In genomic region chr17:33783408-33783807, GRCm38 (mm10) we compare ENCODE assay signal across 9 mouse cellular contexts. TPM values are rescaled to one million over a fixed set of nuclear protein-coding genes. Genes with fewer than 3 reads are reported as not detected.
DNase-seq lines count a peak whose midpoint lies in the region; ATAC-seq lines count a peak whose summit lies in the region.
"Had no signal": no experiment of that assay in that cellular context is flagged by ENCODE, and none has a peak within 500 bp of the region (broad histone marks: within the 10 kb centered on the region; RNA-seq: fewer than 3 reads in every experiment).

No protein-coding gene starts in this region.

- DNase-seq in layer of hippocampus, adult 9-11 months = peak; percentile 31
- no peak for DNase-seq in layer of hippocampus, adult 9-10 months (ENCODE audit: low spot score)
- DNase-seq in adrenal gland, postnatal 25 days = peak; percentile 88
- DNase-seq in gonadal fat pad, adult 2 months (ENCODE audit: low read depth) = peak; percentile 90
- DNase-seq in left cerebral cortex, postnatal 14 days (ENCODE audit: low spot score in 2 of 2) = peak; percentile 31 to 33

- no peaks in the 10 kb centered on the region for H3K36me3 ChIP-seq in stomach, embryonic 14.5 days (ENCODE audit: control insufficient read depth, insufficient read depth, low read length)
- no peaks in the 10 kb centered on the region for H3K36me3 ChIP-seq in forebrain, embryonic 12.5 days (replicated peaks)

- H3K27ac ChIP-seq in stomach, embryonic 14.5 days (ENCODE audit: low read length) = peak overlapping the region; percentile 62
- H3K27ac ChIP-seq in forebrain, embryonic 12.5 days = no peak overlapping the region

- intact Hi-C loops in left cerebral cortex, postnatal 14 days (cut with DNase I) = no loop called here

- H3K9me3 ChIP-seq in stomach, embryonic 14.5 days (ENCODE audit: control insufficient read depth, low read depth, low read length) = no peaks in the 10 kb centered on the region
- no peaks in the 10 kb centered on the region for H3K9me3 ChIP-seq in forebrain, embryonic 12.5 days

- no peak overlapping the region for H3K9ac ChIP-seq in stomach, embryonic 14.5 days (replicated peaks; ENCODE audit: low read depth, low read length)
- no peak overlapping the region for H3K9ac ChIP-seq in forebrain, embryonic 12.5 days

- no peak overlapping the region for H3K4me3 ChIP-seq in stomach, embryonic 14.5 days (ENCODE audit: low read depth, low read length)
- H3K4me3 ChIP-seq in forebrain, embryonic 12.5 days (replicated peaks) = no peak overlapping the region

- no peak overlapping the region for H3K4me2 ChIP-seq in stomach, embryonic 14.5 days (replicated peaks; ENCODE audit: low read depth, low read length)
- no peak overlapping the region for H3K4me2 ChIP-seq in forebrain, embryonic 12.5 days

- no peak for ATAC-seq in stomach, embryonic 14.5 days (ENCODE audit: insufficient number of reproducible peaks, insufficient read depth, low FRiP score, low read depth)
- no peak for ATAC-seq in forebrain, embryonic 12.5 days (ENCODE audit: low FRiP score)
- ATAC-seq in inflammation-experienced regulatory T-cells, adult 6 months = no peak

- peaks cover 38% of the 10 kb centered on the region for H3K4me1 ChIP-seq in stomach, embryonic 14.5 days (ENCODE audit: control insufficient read depth, insufficient read depth, low read length)
- peaks cover 22% of the 10 kb centered on the region for H3K4me1 ChIP-seq in forebrain, embryonic 12.5 days

- no peaks in the 10 kb centered on the region for H3K27me3 ChIP-seq in stomach, embryonic 14.5 days (ENCODE audit: control insufficient read depth, insufficient read depth, low read length)
- H3K27me3 ChIP-seq in forebrain, embryonic 12.5 days = peaks cover 27% of the 10 kb centered on the region

RNA-seq across cellular contexts. Expression of gene Angptl4, which starts 1.8 kb away (rescaled TPM):
- 50.0 and 57.7 TPM in 2 replicates for total RNA-seq in adrenal gland, postnatal 25 days (2021)
- 171 and 402 TPM in 2 replicates for polyA plus RNA-seq in gonadal fat pad, adult 2 months (2012; rRNA removed)
- total RNA-seq in left cerebral cortex, postnatal 14 days (2021) = 1 to 10 TPM; 5.5 to 6.6 TPM
- polyA plus RNA-seq in stomach, embryonic 14.5 days (2014; fragmentation: Nextera tagmentation; extraction: Ambion mirVana) = 22.5 and 25.1 TPM in 2 replicates
- polyA plus RNA-seq in forebrain, embryonic 12.5 days (2016; fragmentation: Nextera tagmentation; extraction: Ambion mirVana) = 11.4 and 13.3 TPM in 2 replicates
- 1 to 10 TPM; 3.5 to 5.9 (median 4.1) TPM for polyA plus RNA-seq in inflammation-experienced regulatory T-cells, adult 6 months (2017; shearing (Covaris generic))
- total RNA-seq: neutrophil, adult 5-6 weeks had no signal

RNA-seq across cellular contexts. Expression of gene Rab11b, which starts 23.1 kb away (rescaled TPM):
- 236 and 280 TPM in 2 replicates for total RNA-seq in adrenal gland, postnatal 25 days (2021)
- 288 and 307 TPM in 2 replicates for polyA plus RNA-seq in gonadal fat pad, adult 2 months (2012; rRNA removed)
- 100 to 1,000 TPM; 302 to 341 TPM for total RNA-seq in left cerebral cortex, postnatal 14 days (2021)
- polyA plus RNA-seq in stomach, embryonic 14.5 days (2014; fragmentation: Nextera tagmentation; extraction: Ambion mirVana) = 255 and 296 TPM in 2 replicates
- 377 and 388 TPM in 2 replicates for polyA plus RNA-seq in forebrain, embryonic 12.5 days (2016; fragmentation: Nextera tagmentation; extraction: Ambion mirVana)
- polyA plus RNA-seq in inflammation-experienced regulatory T-cells, adult 6 months (2017; shearing (Covaris generic)) = 100 to 1,000 TPM; 261 to 354 (median 270) TPM

RNA-seq across cellular contexts. Expression of gene Kank3, which starts 26.9 kb away (rescaled TPM):
- total RNA-seq in adrenal gland, postnatal 25 days (2021) = 82.9 and 109 TPM in 2 replicates
- polyA plus RNA-seq in gonadal fat pad, adult 2 months (2012; rRNA removed) = 106 and 146 TPM in 2 replicates
- 10 to 100 TPM; 36.2 to 41.2 TPM for total RNA-seq in left cerebral cortex, postnatal 14 days (2021)
- 32.5 and 33.5 TPM in 2 replicates for polyA plus RNA-seq in stomach, embryonic 14.5 days (2014; fragmentation: Nextera tagmentation; extraction: Ambion mirVana)
- polyA plus RNA-seq in forebrain, embryonic 12.5 days (2016; fragmentation: Nextera tagmentation; extraction: Ambion mirVana) = 27.3 and 27.8 TPM in 2 replicates
- polyA plus RNA-seq in inflammation-experienced regulatory T-cells, adult 6 months (2017; shearing (Covaris generic)) = 1 to 10 TPM; 2.4 to 2.7 (median 2.4) TPM

RNA-seq across cellular contexts. Expression of gene Rps28, which starts 41.0 kb away (rescaled TPM):
- 1,302 and 1,448 TPM in 2 replicates for total RNA-seq in adrenal gland, postnatal 25 days (2021)
- 823 and 990 TPM in 2 replicates for polyA plus RNA-seq in gonadal fat pad, adult 2 months (2012; rRNA removed)
- total RNA-seq in left cerebral cortex, postnatal 14 days (2021) = 100 to 1,000 TPM; 681 to 713 TPM
- polyA plus RNA-seq in stomach, embryonic 14.5 days (2014; fragmentation: Nextera tagmentation; extraction: Ambion mirVana) = 1,306 and 1,470 TPM in 2 replicates
- 686 and 713 TPM in 2 replicates for polyA plus RNA-seq in forebrain, embryonic 12.5 days (2016; fragmentation: Nextera tagmentation; extraction: Ambion mirVana)
- polyA plus RNA-seq in inflammation-experienced regulatory T-cells, adult 6 months (2017; shearing (Covaris generic)) = 1,000 to 10,000 TPM; 1,118 to 2,316 (median 1,890) TPM

RNA-seq across cellular contexts. Expression of gene Ndufa7, which starts 41.0 kb away (rescaled TPM):
- 475 and 496 TPM in 2 replicates for total RNA-seq in adrenal gland, postnatal 25 days (2021)
- 564 and 606 TPM in 2 replicates for polyA plus RNA-seq in gonadal fat pad, adult 2 months (2012; rRNA removed)
- total RNA-seq in left cerebral cortex, postnatal 14 days (2021) = 100 to 1,000 TPM; 229 to 243 TPM
- 471 and 592 TPM in 2 replicates for polyA plus RNA-seq in stomach, embryonic 14.5 days (2014; fragmentation: Nextera tagmentation; extraction: Ambion mirVana)
- polyA plus RNA-seq in forebrain, embryonic 12.5 days (2016; fragmentation: Nextera tagmentation; extraction: Ambion mirVana) = 371 and 397 TPM in 2 replicates
- 100 to 1,000 TPM; 364 to 457 (median 417) TPM for polyA plus RNA-seq in inflammation-experienced regulatory T-cells, adult 6 months (2017; shearing (Covaris generic))
